Mouse (Mus musculus): Measurements from ENCODE around the gene Eml1. TPM values are rescaled to one million over a fixed set of nuclear protein-coding genes. Genes with fewer than 3 reads are reported as not detected.

Eml1 gene
- total RNA-seq, 1 experiment: 4.2 TPM

DNA sequence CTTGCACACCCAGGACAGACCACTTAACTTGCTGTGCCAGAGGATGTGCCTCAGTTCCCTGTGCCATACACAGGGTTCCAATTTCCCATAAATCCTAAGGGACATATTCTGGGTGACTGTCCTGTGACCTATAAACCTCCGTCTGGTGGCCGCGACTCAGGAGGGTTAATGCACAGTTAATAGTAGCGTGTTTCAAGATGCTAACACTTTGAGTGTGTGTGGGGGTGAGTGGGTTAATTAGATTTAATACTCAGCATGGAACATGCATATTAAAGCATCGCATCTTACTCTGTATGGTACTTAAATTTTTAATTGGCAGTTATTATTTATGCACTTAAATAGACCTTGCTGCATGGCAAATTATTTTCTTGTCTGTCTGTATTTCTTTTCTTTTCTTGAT, 73.0 kb downstream of the Eml1 start:
- no peak for DNase-seq (ENCODE audit: low read depth, low spot score)
- Histone ChIP-seq H3K36me3 (ENCODE audit: control insufficient read depth, insufficient read depth, low read length, poor library complexity, severe bottlenecking) (no peaks in the 10 kb centered on the region), H3K9me3 (ENCODE audit: control insufficient read depth, insufficient read depth, low read depth, low read length) (no peaks in the 10 kb centered on the region), H3K4me1 (ENCODE audit: control insufficient read depth in 2 of 2, insufficient read depth in 2 of 2, low read length in 2 of 2, poor library complexity in 1 of 2) (peaks cover 3 to 5% of the 10 kb centered on the region in 2 experiments; a peak in 3 of 4 replicates), H3K9ac (ENCODE audit: insufficient read depth, low read depth, low read length, poor library complexity, severe bottlenecking) (no peak overlapping the region), H3K27ac (ENCODE audit: insufficient read depth, low read depth, low read length, poor library complexity, severe bottlenecking) (no peak overlapping the region), H3K4me3 (ENCODE audit: insufficient read depth in 1 of 2, low read depth in 1 of 2, low read length in 2 of 2, poor library complexity in 1 of 2, severe bottlenecking in 1 of 2) (no peak overlapping the region; a peak in 1 of 4 replicates)
- TF ChIP-seq ZC3H11A (IDR thresholded peaks at IDR 0.05; ENCODE audit: borderline replicate concordance, low read depth, low read length) (no peak), CHD2 (IDR thresholded peaks at IDR 0.05; ENCODE audit: low read depth, low read length) (no peak), ZNF384 (IDR thresholded peaks at IDR 0.05; ENCODE audit: low read depth, low read length) (no peak), HCFC1 (IDR thresholded peaks at IDR 0.05; ENCODE audit: borderline replicate concordance, insufficient read depth, low read length) (no peak), MAFK (IDR thresholded peaks at IDR 0.05; ENCODE audit: insufficient read depth, low read depth, low read length) (no peak)
- in situ Hi-C loops (cut with MboI; ENCODE audit: low sequenced_read_pairs in 2 of 2, unreplicated experiment in 2 of 2): no loop called here

- no peak overlapping the region for H3K27ac ChIP-seq (ENCODE audit: insufficient read depth, low read depth, low read length, poor library complexity, severe bottlenecking)
- no peak overlapping the region for H3K9ac ChIP-seq (ENCODE audit: insufficient read depth, low read depth, low read length, poor library complexity, severe bottlenecking)
- no peaks in the 10 kb centered on the region for H3K9me3 ChIP-seq (ENCODE audit: control insufficient read depth, insufficient read depth, low read depth, low read length)
- no peak overlapping the region for H3K4me3 ChIP-seq (ENCODE audit: insufficient read depth in 1 of 2, low read depth in 1 of 2, low read length in 2 of 2, poor library complexity in 1 of 2, severe bottlenecking in 1 of 2)
- TF ChIP-seq MAFK (IDR thresholded peaks at IDR 0.05; ENCODE audit: insufficient read depth, low read depth, low read length): no peak
- no peak for TF ChIP-seq ZNF384 (IDR thresholded peaks at IDR 0.05; ENCODE audit: low read depth, low read length)
- TF ChIP-seq HCFC1 (IDR thresholded peaks at IDR 0.05; ENCODE audit: borderline replicate concordance, insufficient read depth, low read length): no peak
- no peak for TF ChIP-seq ZC3H11A (IDR thresholded peaks at IDR 0.05; ENCODE audit: borderline replicate concordance, low read depth, low read length)
- TF ChIP-seq CHD2 (IDR thresholded peaks at IDR 0.05; ENCODE audit: low read depth, low read length): no peak
- in situ Hi-C loops (cut with MboI; ENCODE audit: low sequenced_read_pairs in 2 of 2, unreplicated experiment in 2 of 2): no loop called here
- DNase-seq (ENCODE audit: low read depth, low spot score): no peak
- no peaks in the 10 kb centered on the region for H3K36me3 ChIP-seq (ENCODE audit: control insufficient read depth, insufficient read depth, low read length, poor library complexity, severe bottlenecking)
- peaks cover 3 to 5% of the 10 kb centered on the region in 2 experiments; a peak in 3 of 4 replicates for H3K4me1 ChIP-seq (ENCODE audit: control insufficient read depth in 2 of 2, insufficient read depth in 2 of 2, low read length in 2 of 2, poor library complexity in 1 of 2)
These were observed 73.7 kb downstream of the Eml1 start for GRCm38 (mm10) chr12:108444166-108445115.

DNA sequence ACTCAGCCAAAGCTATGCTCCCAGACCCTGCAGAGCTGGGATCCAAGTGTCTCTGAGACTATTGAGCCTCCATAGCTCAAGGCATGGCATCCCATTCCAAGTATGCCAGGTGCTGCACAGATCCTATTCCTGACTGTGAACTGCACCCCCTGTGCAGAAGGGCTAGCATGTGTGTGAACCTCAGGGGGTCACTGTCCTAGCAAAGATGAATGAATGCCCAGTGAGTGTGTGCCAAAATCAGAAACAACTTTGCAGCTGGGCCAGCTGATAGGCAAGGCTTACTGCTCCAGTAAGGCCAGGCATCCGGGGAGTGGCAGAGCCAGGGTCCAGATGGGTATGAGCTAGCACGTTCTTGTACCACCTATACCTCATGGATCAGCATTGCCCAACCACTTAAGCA, 76.0 kb downstream of the Eml1 start:
- no peaks in the 10 kb centered on the region for H3K9me3 ChIP-seq (ENCODE audit: control insufficient read depth, insufficient read depth, low read depth, low read length)
- no peak for TF ChIP-seq MAFK (IDR thresholded peaks at IDR 0.05; ENCODE audit: insufficient read depth, low read depth, low read length)
- no peak for TF ChIP-seq CHD2 (IDR thresholded peaks at IDR 0.05; ENCODE audit: low read depth, low read length)
- TF ChIP-seq ZNF384 (IDR thresholded peaks at IDR 0.05; ENCODE audit: low read depth, low read length): no peak
- TF ChIP-seq ZC3H11A (IDR thresholded peaks at IDR 0.05; ENCODE audit: borderline replicate concordance, low read depth, low read length): no peak
- TF ChIP-seq HCFC1 (IDR thresholded peaks at IDR 0.05; ENCODE audit: borderline replicate concordance, insufficient read depth, low read length): no peak

DNA sequence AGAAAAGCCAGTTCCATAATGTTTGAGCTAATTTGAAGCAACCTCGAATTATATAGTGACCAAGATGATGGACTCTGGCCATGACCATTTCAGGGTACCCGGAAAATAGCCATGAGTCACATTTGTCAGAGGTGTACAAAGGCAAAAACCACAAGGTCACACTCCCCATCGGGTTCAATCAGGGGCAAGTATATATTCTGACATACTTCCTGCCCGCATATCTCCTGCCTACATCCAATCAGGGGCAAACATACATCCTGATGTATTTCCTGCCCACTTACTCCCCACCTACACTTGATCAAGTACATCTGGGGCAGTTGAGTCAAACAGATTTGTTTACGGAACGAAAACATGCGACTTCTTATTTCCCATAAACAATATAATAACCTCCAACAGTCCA, 77.6 kb downstream of the Eml1 start:
- Histone ChIP-seq H3K4me1 (ENCODE audit: control insufficient read depth in 2 of 2, insufficient read depth in 2 of 2, low read length in 2 of 2, poor library complexity in 1 of 2) (peaks cover 4 to 5% of the 10 kb centered on the region in 2 experiments; a peak in 3 of 4 replicates), H3K36me3 (ENCODE audit: control insufficient read depth, insufficient read depth, low read length, poor library complexity, severe bottlenecking) (no peaks in the 10 kb centered on the region), H3K27ac (ENCODE audit: insufficient read depth, low read depth, low read length, poor library complexity, severe bottlenecking) (no peak overlapping the region), H3K9me3 (ENCODE audit: control insufficient read depth, insufficient read depth, low read depth, low read length) (no peaks in the 10 kb centered on the region), H3K9ac (ENCODE audit: insufficient read depth, low read depth, low read length, poor library complexity, severe bottlenecking) (no peak overlapping the region), H3K4me3 (ENCODE audit: insufficient read depth in 1 of 2, low read depth in 1 of 2, low read length in 2 of 2, poor library complexity in 1 of 2, severe bottlenecking in 1 of 2) (no peak overlapping the region)
- no peak for DNase-seq (ENCODE audit: low read depth, low spot score)
- in situ Hi-C loops (cut with MboI; ENCODE audit: low sequenced_read_pairs in 2 of 2, unreplicated experiment in 2 of 2): no loop called here
- TF ChIP-seq ZNF384 (IDR thresholded peaks at IDR 0.05; ENCODE audit: low read depth, low read length): no peak
- no peak for TF ChIP-seq ZC3H11A (IDR thresholded peaks at IDR 0.05; ENCODE audit: borderline replicate concordance, low read depth, low read length)
- TF ChIP-seq MAFK (IDR thresholded peaks at IDR 0.05; ENCODE audit: insufficient read depth, low read depth, low read length): no peak
- no peak for TF ChIP-seq CHD2 (IDR thresholded peaks at IDR 0.05; ENCODE audit: low read depth, low read length)
- TF ChIP-seq HCFC1 (IDR thresholded peaks at IDR 0.05; ENCODE audit: borderline replicate concordance, insufficient read depth, low read length): no peak

More for the DNA sequence above, 76.0 kb downstream of the Eml1 start:
- Histone ChIP-seq H3K4me3 (ENCODE audit: insufficient read depth in 1 of 2, low read depth in 1 of 2, low read length in 2 of 2, poor library complexity in 1 of 2, severe bottlenecking in 1 of 2) (no peak overlapping the region), H3K36me3 (ENCODE audit: control insufficient read depth, insufficient read depth, low read length, poor library complexity, severe bottlenecking) (no peaks in the 10 kb centered on the region), H3K9ac (ENCODE audit: insufficient read depth, low read depth, low read length, poor library complexity, severe bottlenecking) (no peak overlapping the region), H3K27ac (ENCODE audit: insufficient read depth, low read depth, low read length, poor library complexity, severe bottlenecking) (no peak overlapping the region), H3K4me1 (ENCODE audit: control insufficient read depth in 2 of 2, insufficient read depth in 2 of 2, low read length in 2 of 2, poor library complexity in 1 of 2) (peaks cover 3 to 5% of the 10 kb centered on the region in 2 experiments; a peak in 3 of 4 replicates)
- in situ Hi-C loops (cut with MboI; ENCODE audit: low sequenced_read_pairs in 2 of 2, unreplicated experiment in 2 of 2): no loop called here
- DNase-seq (ENCODE audit: low read depth, low spot score): no peak
